Mouse (Mus musculus): Measurements from ENCODE around the gene Elob. TPM values are rescaled to one million over a fixed set of nuclear protein-coding genes. Genes with fewer than 3 reads are reported as not detected.
A peak's percentile ranks its signal among the peaks of the same experiment; 100 is the strongest.

Gene Elob
- polyA plus RNA-seq, 1 experiment from 2014 or later, result 1,112 TPM

DNA sequence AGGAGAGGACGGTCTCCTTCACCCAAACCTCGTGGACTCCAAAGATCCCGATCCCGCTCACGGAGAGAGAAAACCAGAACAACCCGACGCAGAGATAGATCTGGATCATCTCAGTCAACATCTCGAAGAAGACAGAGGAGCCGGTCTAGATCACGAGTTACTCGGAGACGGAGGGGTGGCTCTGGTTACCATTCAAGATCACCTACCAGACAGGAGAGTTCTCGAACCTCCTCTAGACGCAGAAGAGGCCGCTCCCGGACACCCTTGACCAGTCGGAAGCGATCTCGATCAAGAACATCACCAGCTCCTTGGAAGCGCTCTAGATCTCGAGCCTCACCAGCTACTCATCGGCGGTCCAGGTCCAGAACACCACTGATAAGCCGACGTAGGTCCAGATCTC is 9.7 kb downstream of the Elob start:
- Histone ChIP-seq H3K4me2 (ENCODE audit: low read depth, low read length) (no peak overlapping the region), H3K36me3 (ENCODE audit: control insufficient read depth, insufficient read depth, low read length) (peaks cover 99% of the 10 kb centered on the region), H3K4me3 (ENCODE audit: low read depth, low read length) (no peak overlapping the region), H3K4me1 (ENCODE audit: control insufficient read depth, insufficient read depth, low read length) (no peaks in the 10 kb centered on the region), H3K9ac (ENCODE audit: low read depth, low read length) (no peak overlapping the region), H3K27me3 (replicated peaks; ENCODE audit: control insufficient read depth, insufficient read depth, low read length) (no peaks in the 10 kb centered on the region), H3K9me3 (ENCODE audit: control insufficient read depth, low read length) (peaks cover 53% of the 10 kb centered on the region), H3K27ac (replicated peaks; ENCODE audit: low read depth, low read length) (no peak overlapping the region)
- 98% methylated on average over 25 of the region's 25 CpGs for WGBS
- ATAC-seq (ENCODE audit: low read depth) (no peak), DNase-seq (ENCODE audit: low spot score) (no peak)

GRCm38 (mm10) chr17:23818579-23818978 is 10.4 kb downstream of the Elob start:
- DNase-seq (ENCODE audit: low spot score), result no peak
- H3K27ac ChIP-seq (replicated peaks; ENCODE audit: low read depth, low read length), result no peak overlapping the region
- peaks cover 99% of the 10 kb centered on the region for H3K36me3 ChIP-seq (ENCODE audit: control insufficient read depth, insufficient read depth, low read length)
- no peak for ATAC-seq (ENCODE audit: low read depth)
- no peaks in the 10 kb centered on the region for H3K27me3 ChIP-seq (replicated peaks; ENCODE audit: control insufficient read depth, insufficient read depth, low read length)
- 98% methylated on average over 8 of the region's 8 CpGs for WGBS
- H3K4me2 ChIP-seq (ENCODE audit: low read depth, low read length), result no peak overlapping the region
- H3K4me1 ChIP-seq (ENCODE audit: control insufficient read depth, insufficient read depth, low read length), result no peaks in the 10 kb centered on the region
- no peak overlapping the region for H3K4me3 ChIP-seq (ENCODE audit: low read depth, low read length)
- H3K9me3 ChIP-seq (ENCODE audit: control insufficient read depth, low read length), result peaks cover 53% of the 10 kb centered on the region
- H3K9ac ChIP-seq (ENCODE audit: low read depth, low read length), result no peak overlapping the region

DNA sequence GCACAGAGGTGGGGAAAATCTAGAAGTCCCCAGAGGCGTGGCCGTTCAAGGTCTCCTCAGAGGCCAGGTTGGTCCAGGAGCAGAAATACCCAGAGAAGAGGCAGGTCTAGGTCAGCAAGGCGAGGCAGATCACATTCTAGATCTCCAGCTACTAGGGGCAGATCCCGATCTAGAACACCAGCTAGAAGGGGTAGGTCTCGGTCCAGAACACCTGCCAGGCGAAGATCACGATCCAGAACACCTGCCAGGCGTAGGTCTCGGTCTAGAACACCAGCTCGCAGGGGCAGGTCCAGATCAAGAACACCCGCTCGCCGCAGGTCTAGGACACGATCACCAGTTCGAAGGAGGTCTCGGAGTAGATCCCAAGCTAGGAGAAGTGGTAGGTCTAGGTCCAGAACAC is 13.3 kb downstream of the Elob start:
- H3K27me3 ChIP-seq (replicated peaks; ENCODE audit: control insufficient read depth, insufficient read depth, low read length), result no peaks in the 10 kb centered on the region
- ATAC-seq (ENCODE audit: low read depth), result no peak
- H3K9ac ChIP-seq (ENCODE audit: low read depth, low read length), result no peak overlapping the region
- H3K4me3 ChIP-seq (ENCODE audit: low read depth, low read length), result no peak overlapping the region
- peaks cover 100% of the 10 kb centered on the region for H3K36me3 ChIP-seq (ENCODE audit: control insufficient read depth, insufficient read depth, low read length)
- peaks cover 53% of the 10 kb centered on the region for H3K9me3 ChIP-seq (ENCODE audit: control insufficient read depth, low read length)
- WGBS, result 95% methylated on average over 16 of the region's 16 CpGs
- DNase-seq (ENCODE audit: low spot score), result no peak
- no peaks in the 10 kb centered on the region for H3K4me1 ChIP-seq (ENCODE audit: control insufficient read depth, insufficient read depth, low read length)
- no peak overlapping the region for H3K4me2 ChIP-seq (ENCODE audit: low read depth, low read length)
- H3K27ac ChIP-seq (replicated peaks; ENCODE audit: low read depth, low read length), result no peak overlapping the region

GRCm38 (mm10) chr17:23807918-23808317 is 21.0 kb downstream of the Elob start:
- H3K27me3 ChIP-seq (replicated peaks; ENCODE audit: control insufficient read depth, insufficient read depth, low read length), result no peaks in the 10 kb centered on the region
- no peak overlapping the region for H3K4me3 ChIP-seq (ENCODE audit: low read depth, low read length)
- no peak overlapping the region for H3K27ac ChIP-seq (replicated peaks; ENCODE audit: low read depth, low read length)
- DNase-seq (ENCODE audit: low spot score), result no peak
- no peaks in the 10 kb centered on the region for H3K9me3 ChIP-seq (ENCODE audit: control insufficient read depth, low read length)
- H3K4me2 ChIP-seq (ENCODE audit: low read depth, low read length), result no peak overlapping the region
- H3K4me1 ChIP-seq (ENCODE audit: control insufficient read depth, insufficient read depth, low read length), result peaks cover 25% of the 10 kb centered on the region
- peaks cover 62% of the 10 kb centered on the region for H3K36me3 ChIP-seq (ENCODE audit: control insufficient read depth, insufficient read depth, low read length)
- no peak overlapping the region for H3K9ac ChIP-seq (ENCODE audit: low read depth, low read length)
- ATAC-seq (ENCODE audit: low read depth), result no peak
- WGBS, result 79% methylated on average over 3 of the region's 3 CpGs

- Histone ChIP-seq H3K27ac (replicated peaks; ENCODE audit: low read depth, low read length) (peak overlapping the region; percentile 35; the same call in 1 of the 2 replicates), H3K27me3 (replicated peaks; ENCODE audit: control insufficient read depth, insufficient read depth, low read length) (no peaks in the 10 kb centered on the region), H3K9ac (ENCODE audit: low read depth, low read length) (0 out of 2 replicates have a peak overlapping the region, but pooled peaks have one; percentile 45), H3K4me1 (ENCODE audit: control insufficient read depth, insufficient read depth, low read length) (peaks cover 25% of the 10 kb centered on the region), H3K9me3 (ENCODE audit: control insufficient read depth, low read length) (no peaks in the 10 kb centered on the region), H3K4me3 (ENCODE audit: low read depth, low read length) (peak overlapping the region; percentile 17; the same call in 1 of the 2 replicates), H3K4me2 (ENCODE audit: low read depth, low read length) (peak overlapping the region; percentile 68), H3K36me3 (ENCODE audit: control insufficient read depth, insufficient read depth, low read length) (peaks cover 52% of the 10 kb centered on the region)
- 61% methylated on average over 23 of the region's 25 CpGs for WGBS
- ATAC-seq (ENCODE audit: low read depth), result no peak
- DNase-seq (ENCODE audit: low spot score), result peak; percentile 13
Measured at GRCm38 (mm10) chr17:23806867-23807266, 22.1 kb downstream of the Elob start.

DNA sequence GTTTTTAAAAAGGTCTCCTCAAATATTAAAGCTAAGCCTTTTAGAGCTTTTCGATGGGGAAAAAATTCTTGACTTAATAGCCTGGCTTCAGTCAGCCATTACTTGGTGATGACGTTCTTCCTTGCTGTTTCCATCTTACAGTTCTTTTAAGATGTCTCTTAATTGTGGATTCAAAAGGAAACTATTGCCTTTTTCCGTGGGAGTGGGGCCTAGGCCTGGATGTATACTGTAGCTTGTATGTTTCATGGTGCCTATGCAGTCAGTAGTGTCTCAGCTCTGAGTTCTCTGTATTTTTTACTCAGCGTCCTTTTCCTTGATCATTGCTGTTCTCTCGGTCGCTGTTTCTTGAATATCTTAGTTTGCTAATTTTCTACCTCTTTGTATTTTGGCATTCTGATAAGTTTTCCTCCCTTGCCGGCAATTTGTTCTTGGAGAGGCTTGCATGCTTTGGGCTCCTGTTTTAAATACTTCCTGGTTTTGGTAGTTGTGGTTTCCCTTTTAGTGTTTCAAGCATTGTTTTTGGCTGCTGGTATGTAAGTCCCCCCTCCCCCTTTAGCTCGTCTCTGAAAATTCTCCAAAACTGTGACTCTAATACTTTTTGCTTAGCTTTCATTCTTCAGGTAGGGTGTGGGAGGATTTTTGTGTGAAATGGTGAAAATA is 24.4 kb downstream of the Elob start:
- Histone ChIP-seq H3K27me3 (replicated peaks; ENCODE audit: control insufficient read depth, insufficient read depth, low read length) (no peaks in the 10 kb centered on the region), H3K9me3 (ENCODE audit: control insufficient read depth, low read length) (0 out of 2 replicates have a peak, but pooled peaks cover 4% of the 10 kb centered on the region), H3K27ac (replicated peaks; ENCODE audit: low read depth, low read length) (peak overlapping the region; percentile 99), H3K4me3 (ENCODE audit: low read depth, low read length) (peak overlapping the region; percentile 100), H3K4me1 (ENCODE audit: control insufficient read depth, insufficient read depth, low read length) (peaks cover 25% of the 10 kb centered on the region), H3K4me2 (ENCODE audit: low read depth, low read length) (peak overlapping the region; percentile 68), H3K9ac (ENCODE audit: low read depth, low read length) (peak overlapping the region; percentile 99), H3K36me3 (ENCODE audit: control insufficient read depth, insufficient read depth, low read length) (peaks cover 29% of the 10 kb centered on the region)
- 1% methylated on average over 8 of the region's 8 CpGs for WGBS
- ATAC-seq (ENCODE audit: low read depth) (no peak), DNase-seq (ENCODE audit: low spot score) (no peak)

DNA sequence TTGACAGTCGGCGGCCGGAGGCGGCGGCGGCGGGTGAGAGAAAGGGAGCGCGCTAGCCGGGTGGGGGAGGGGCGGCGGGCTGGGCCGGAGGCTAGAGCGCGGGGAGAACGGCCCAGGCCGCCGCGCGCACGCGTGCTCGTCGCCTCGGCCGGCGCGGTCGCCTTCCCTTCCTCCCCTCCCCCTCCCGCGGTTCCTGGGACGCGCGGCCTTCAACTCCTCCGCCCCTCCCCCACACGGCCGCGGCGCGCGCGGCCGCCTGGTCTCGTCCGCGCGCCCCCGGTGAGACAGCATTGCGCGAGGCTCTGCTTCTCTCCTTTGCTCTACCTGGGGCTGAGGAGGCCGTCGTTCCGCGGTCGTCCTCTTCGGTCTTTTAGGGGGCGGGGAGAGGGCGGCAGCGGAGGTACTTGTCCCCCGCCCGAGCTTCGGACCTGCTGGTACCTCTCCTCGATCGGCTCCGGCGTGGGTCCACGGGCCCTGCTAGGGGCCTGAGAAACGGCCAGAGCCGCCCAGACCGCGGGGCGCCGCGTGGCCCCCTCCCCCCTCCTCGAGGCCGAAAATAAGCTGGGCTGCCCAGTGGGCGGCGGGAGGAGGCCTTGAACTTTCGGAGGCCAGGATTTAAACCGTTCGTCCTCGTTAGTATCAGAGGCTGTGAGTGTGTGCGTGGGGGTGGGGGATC is 25.4 kb downstream of the Elob start:
- Histone ChIP-seq H3K9me3 (ENCODE audit: control insufficient read depth, low read length) (0 out of 2 replicates have a peak, but pooled peaks cover 4% of the 10 kb centered on the region), H3K27me3 (replicated peaks; ENCODE audit: control insufficient read depth, insufficient read depth, low read length) (no peaks in the 10 kb centered on the region), H3K4me3 (ENCODE audit: low read depth, low read length) (peak overlapping the region; percentile 100), H3K4me1 (ENCODE audit: control insufficient read depth, insufficient read depth, low read length) (peaks cover 25% of the 10 kb centered on the region), H3K27ac (replicated peaks; ENCODE audit: low read depth, low read length) (peak overlapping the region; percentile 99), H3K9ac (ENCODE audit: low read depth, low read length) (peak overlapping the region; percentile 99), H3K36me3 (ENCODE audit: control insufficient read depth, insufficient read depth, low read length) (peaks cover 18% of the 10 kb centered on the region), H3K4me2 (ENCODE audit: low read depth, low read length) (peak overlapping the region; percentile 68)
- ATAC-seq (ENCODE audit: low read depth), result peak; percentile 47
- WGBS, result under 1% methylated on average over 40 of the region's 83 CpGs
- peak; percentile 89 for DNase-seq (ENCODE audit: low spot score)

GRCm38 (mm10) chr17:23802746-23803365 is 26.1 kb downstream of the Elob start:
- H3K27ac ChIP-seq (replicated peaks; ENCODE audit: low read depth, low read length), result peak overlapping the region; percentile 99
- peak; percentile 100 for DNase-seq (ENCODE audit: low spot score)
- under 1% methylated on average over 54 of the region's 60 CpGs for WGBS

More at GRCm38 (mm10) chr17:23802746-23803365, 26.1 kb downstream of the Elob start:
- Histone ChIP-seq H3K4me3 (ENCODE audit: low read depth, low read length) (peak overlapping the region; percentile 100), H3K9me3 (ENCODE audit: control insufficient read depth, low read length) (0 out of 2 replicates have a peak, but pooled peaks cover 4% of the 10 kb centered on the region), H3K36me3 (ENCODE audit: control insufficient read depth, insufficient read depth, low read length) (peaks cover 12% of the 10 kb centered on the region; the same call in 1 of the 2 replicates), H3K9ac (ENCODE audit: low read depth, low read length) (peak overlapping the region; percentile 99), H3K4me1 (ENCODE audit: control insufficient read depth, insufficient read depth, low read length) (peaks cover 25% of the 10 kb centered on the region), H3K27me3 (replicated peaks; ENCODE audit: control insufficient read depth, insufficient read depth, low read length) (no peaks in the 10 kb centered on the region), H3K4me2 (ENCODE audit: low read depth, low read length) (peak overlapping the region; percentile 68)
- ATAC-seq (ENCODE audit: low read depth), result peak; percentile 99
